Mouse (Mus musculus): Measurements from ENCODE around the gene Otp. TPM values are rescaled to one million over a fixed set of nuclear protein-coding genes. Genes with fewer than 3 reads are reported as not detected.

Gene Otp
- polyA plus RNA-seq, 1 experiment from 2014 or later = 6.1 TPM

GRCm38 (mm10) chr13:94874656-94875395 lies 576 bp upstream of the Otp start:
- Histone ChIP-seq H3K27ac (replicated peaks) (peak overlapping the region; percentile 12; the same call in 1 of the 2 replicates), H3K36me3 (no peaks in the 10 kb centered on the region), H3K4me2 (peak overlapping the region; percentile 3; the same call in 1 of the 2 replicates), H3K4me1 (replicated peaks) (0 out of 2 replicates have a peak, but pooled peaks cover 3% of the 10 kb centered on the region), H3K4me3 (peak overlapping the region; percentile 11; the same call in 1 of the 2 replicates), H3K27me3 (peaks cover 67% of the 10 kb centered on the region), H3K9me3 (no peaks in the 10 kb centered on the region), H3K9ac (no peak overlapping the region)
- peak; percentile 62; the same call in 1 of the 2 replicates for ATAC-seq (ENCODE audit: low FRiP score, low read depth)
- WGBS = under 1% methylated on average over 23 of the region's 23 CpGs

GRCm38 (mm10) chr13:94876286-94877210 lies 1.1 kb downstream of the Otp start:
- Histone ChIP-seq H3K27ac (replicated peaks) (peak overlapping the region; percentile 50), H3K27me3 (peaks cover 70% of the 10 kb centered on the region), H3K4me1 (replicated peaks) (0 out of 2 replicates have a peak, but pooled peaks cover 3% of the 10 kb centered on the region), H3K9me3 (no peaks in the 10 kb centered on the region), H3K36me3 (no peaks in the 10 kb centered on the region), H3K4me3 (peak overlapping the region; percentile 24), H3K9ac (no peak overlapping the region), H3K4me2 (no peak overlapping the region)
- no peak for ATAC-seq (ENCODE audit: low FRiP score, low read depth)
- WGBS = 2% methylated on average over 30 of the region's 30 CpGs

- peak overlapping the region; percentile 24 for H3K4me3 ChIP-seq
- under 1% methylated on average over 27 of the region's 27 CpGs for WGBS
- H3K4me1 ChIP-seq (replicated peaks) = 0 out of 2 replicates have a peak, but pooled peaks cover 3% of the 10 kb centered on the region
- H3K27me3 ChIP-seq = peaks cover 71% of the 10 kb centered on the region
- H3K36me3 ChIP-seq = no peaks in the 10 kb centered on the region
- no peaks in the 10 kb centered on the region for H3K9me3 ChIP-seq
- H3K4me2 ChIP-seq = no peak overlapping the region
- no peak overlapping the region for H3K9ac ChIP-seq
- peak overlapping the region; percentile 50 for H3K27ac ChIP-seq (replicated peaks)
- ATAC-seq (ENCODE audit: low FRiP score, low read depth) = peak; percentile 16; the same call in 1 of the 2 replicates
These were observed 1.8 kb downstream of the Otp start for GRCm38 (mm10) chr13:94877211-94877590.

GRCm38 (mm10) chr13:94877991-94878745 lies 2.8 kb downstream of the Otp start:
- no peak overlapping the region for H3K27ac ChIP-seq (replicated peaks)
- no peak overlapping the region for H3K9ac ChIP-seq
- ATAC-seq (ENCODE audit: low FRiP score, low read depth) = no peak
- H3K9me3 ChIP-seq = no peaks in the 10 kb centered on the region
- peaks cover 73% of the 10 kb centered on the region for H3K27me3 ChIP-seq
- no peak overlapping the region for H3K4me2 ChIP-seq
- H3K36me3 ChIP-seq = no peaks in the 10 kb centered on the region
- H3K4me3 ChIP-seq = peak overlapping the region; percentile 24
- WGBS = 13% methylated on average over 10 of the region's 10 CpGs
- H3K4me1 ChIP-seq (replicated peaks) = peaks cover 9% of the 10 kb centered on the region

- H3K4me2 ChIP-seq = peak overlapping the region; percentile 61
- WGBS = 4% methylated on average over 3 of the region's 3 CpGs
- no peak for ATAC-seq (ENCODE audit: low FRiP score, low read depth)
- peak overlapping the region; percentile 6; the same call in 1 of the 2 replicates for H3K4me3 ChIP-seq
- H3K27ac ChIP-seq (replicated peaks) = 0 out of 2 replicates have a peak overlapping the region, but pooled peaks have one; percentile 44
- H3K9me3 ChIP-seq = no peaks in the 10 kb centered on the region
- H3K27me3 ChIP-seq = peaks cover 73% of the 10 kb centered on the region
- H3K4me1 ChIP-seq (replicated peaks) = peaks cover 21% of the 10 kb centered on the region
- no peak overlapping the region for H3K9ac ChIP-seq
- no peaks in the 10 kb centered on the region for H3K36me3 ChIP-seq
These were observed 5.8 kb downstream of the Otp start for GRCm38 (mm10) chr13:94881201-94881600.

DNA sequence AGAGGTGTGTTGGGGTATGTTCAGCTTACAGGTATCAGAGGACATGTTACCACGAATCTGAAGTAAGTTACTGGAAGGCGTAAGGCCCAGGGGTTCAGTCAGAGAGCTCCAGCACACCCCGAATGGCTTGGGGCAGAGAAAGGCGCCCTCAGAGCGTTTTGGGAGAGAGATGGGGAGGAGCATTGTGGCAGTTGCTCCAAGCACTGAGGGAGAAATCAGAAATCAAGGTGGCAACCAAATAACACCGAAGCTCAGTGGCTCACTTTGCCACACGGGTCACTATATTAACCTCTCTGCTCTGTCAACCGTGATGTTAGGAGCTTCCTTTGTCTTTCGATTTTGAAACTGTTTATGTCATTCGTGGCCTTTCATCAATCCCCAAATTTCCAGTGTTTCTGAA lies 6.8 kb downstream of the Otp start:
- Histone ChIP-seq H3K4me1 (replicated peaks) (peaks cover 21% of the 10 kb centered on the region), H3K4me2 (peak overlapping the region; percentile 61), H3K4me3 (peak overlapping the region; percentile 36), H3K27ac (replicated peaks) (peak overlapping the region; percentile 47; the same call in 1 of the 2 replicates), H3K9ac (no peak overlapping the region), H3K9me3 (no peaks in the 10 kb centered on the region), H3K36me3 (no peaks in the 10 kb centered on the region), H3K27me3 (peaks cover 74% of the 10 kb centered on the region)
- ATAC-seq (ENCODE audit: low FRiP score, low read depth) = no peak
- under 1% methylated on average over 10 of the region's 10 CpGs for WGBS

- Histone ChIP-seq H3K9ac (no peak overlapping the region), H3K4me1 (replicated peaks) (peaks cover 21% of the 10 kb centered on the region), H3K27me3 (peaks cover 73% of the 10 kb centered on the region), H3K27ac (replicated peaks) (peak overlapping the region; percentile 47), H3K4me3 (peak overlapping the region; percentile 36), H3K4me2 (peak overlapping the region; percentile 61), H3K36me3 (no peaks in the 10 kb centered on the region), H3K9me3 (no peaks in the 10 kb centered on the region)
- peak; percentile 42; the same call in 1 of the 2 replicates for ATAC-seq (ENCODE audit: low FRiP score, low read depth)
- 0% methylated on average over 35 of the region's 37 CpGs for WGBS
These were observed 7.3 kb downstream of the Otp start for GRCm38 (mm10) chr13:94882711-94883145.

DNA sequence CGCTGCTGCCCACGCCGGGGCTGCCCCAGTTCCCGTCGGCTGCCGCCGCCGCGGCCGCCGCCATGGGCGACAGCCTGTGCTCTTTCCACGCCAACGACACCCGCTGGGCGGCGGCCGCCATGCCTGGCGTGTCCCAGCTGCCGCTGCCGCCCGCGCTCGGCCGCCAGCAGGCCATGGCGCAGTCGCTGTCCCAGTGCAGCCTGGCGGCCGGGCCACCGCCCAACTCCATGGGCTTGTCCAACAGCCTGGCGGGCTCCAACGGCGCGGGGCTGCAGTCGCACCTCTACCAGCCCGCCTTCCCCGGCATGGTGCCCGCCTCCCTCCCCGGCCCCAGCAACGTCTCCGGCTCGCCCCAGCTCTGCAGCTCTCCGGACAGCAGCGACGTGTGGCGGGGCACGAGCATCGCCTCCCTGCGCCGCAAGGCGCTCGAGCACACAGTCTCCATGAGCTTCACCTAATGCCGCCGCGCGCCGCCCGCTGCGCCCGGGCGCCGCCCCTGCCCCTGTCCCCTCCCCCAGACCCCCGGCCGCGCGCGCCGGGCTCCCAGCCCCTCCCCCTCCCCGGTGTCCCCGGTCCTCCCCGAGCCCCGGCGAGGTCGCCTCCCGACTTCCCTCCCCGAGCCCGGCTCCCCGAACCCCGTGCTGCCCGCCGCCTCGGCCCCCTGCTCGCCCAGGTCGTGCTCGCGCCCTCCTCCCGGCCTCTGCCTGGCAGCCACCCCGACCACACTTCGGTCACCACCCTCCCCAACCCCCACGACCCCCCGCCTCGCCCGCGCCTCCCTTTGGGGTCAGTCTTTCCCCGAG lies 8.0 kb downstream of the Otp start:
- WGBS = 1% methylated on average over 87 of the region's 95 CpGs
- Histone ChIP-seq H3K4me3 (peak overlapping the region; percentile 36), H3K9me3 (no peaks in the 10 kb centered on the region), H3K36me3 (no peaks in the 10 kb centered on the region), H3K9ac (no peak overlapping the region), H3K27me3 (peaks cover 74% of the 10 kb centered on the region), H3K4me1 (replicated peaks) (peaks cover 21% of the 10 kb centered on the region), H3K27ac (replicated peaks) (peak overlapping the region; percentile 47), H3K4me2 (peak overlapping the region; percentile 61)
- ATAC-seq (ENCODE audit: low FRiP score, low read depth) = peak; percentile 62

DNA sequence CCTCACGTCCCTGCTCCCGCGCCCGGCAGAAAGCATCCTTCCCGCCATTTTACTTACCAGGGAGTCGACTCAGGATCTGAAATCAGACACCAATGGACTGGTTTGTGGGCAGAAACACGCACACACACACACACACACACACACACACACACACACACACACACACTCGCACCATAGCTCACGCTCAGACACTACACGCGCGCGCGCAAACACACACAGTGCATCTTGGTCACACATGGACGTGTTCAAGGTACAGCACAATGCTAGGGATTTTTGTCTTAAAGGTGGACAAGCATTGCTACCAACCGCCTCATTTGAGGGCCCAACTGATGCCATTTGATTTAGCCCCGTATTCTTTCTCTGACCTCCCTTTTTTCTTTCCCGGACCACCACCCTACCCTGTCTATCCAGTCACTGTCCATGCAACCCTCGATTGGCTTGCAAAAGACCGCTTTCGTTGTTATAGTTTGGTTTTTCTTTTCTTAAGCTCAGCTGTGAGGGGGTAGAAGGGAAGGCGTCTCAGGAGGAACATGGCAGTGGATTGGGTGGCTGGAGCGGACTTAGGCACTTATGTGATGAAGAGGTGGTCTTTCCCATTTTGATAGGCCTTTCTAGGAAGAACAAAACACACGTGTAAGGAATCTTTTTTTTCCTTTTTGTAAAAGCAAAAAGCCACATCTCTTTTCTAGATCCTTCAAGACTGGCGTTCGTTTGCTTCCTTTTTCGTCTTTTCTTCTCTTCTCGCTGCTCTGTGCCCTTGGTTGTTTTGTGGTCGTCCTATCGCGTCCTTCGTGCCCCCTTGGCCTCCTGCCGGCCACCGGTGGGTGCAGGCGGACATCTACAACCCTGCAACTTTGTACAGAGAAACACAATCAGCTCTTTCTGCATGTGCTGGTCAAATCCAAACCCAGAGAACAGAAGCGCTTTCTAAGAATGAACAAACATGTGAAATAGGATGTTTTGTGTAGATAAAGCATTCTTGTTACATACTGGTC lies 8.9 kb downstream of the Otp start:
- H3K27me3 ChIP-seq = peaks cover 79% of the 10 kb centered on the region
- ATAC-seq (ENCODE audit: low FRiP score, low read depth) = no peak
- 1% methylated on average over 36 of the region's 36 CpGs for WGBS
- no peak overlapping the region for H3K9ac ChIP-seq
- peak overlapping the region; percentile 61 for H3K4me2 ChIP-seq
- H3K4me1 ChIP-seq (replicated peaks) = peaks cover 21% of the 10 kb centered on the region
- H3K27ac ChIP-seq (replicated peaks) = peak overlapping the region; percentile 51; the same call in 1 of the 2 replicates
- H3K9me3 ChIP-seq = no peaks in the 10 kb centered on the region
- H3K4me3 ChIP-seq = peak overlapping the region; percentile 36
- no peaks in the 10 kb centered on the region for H3K36me3 ChIP-seq
